ENCODE assay signal across 20 mouse cellular contexts in the genomic region with DNA sequence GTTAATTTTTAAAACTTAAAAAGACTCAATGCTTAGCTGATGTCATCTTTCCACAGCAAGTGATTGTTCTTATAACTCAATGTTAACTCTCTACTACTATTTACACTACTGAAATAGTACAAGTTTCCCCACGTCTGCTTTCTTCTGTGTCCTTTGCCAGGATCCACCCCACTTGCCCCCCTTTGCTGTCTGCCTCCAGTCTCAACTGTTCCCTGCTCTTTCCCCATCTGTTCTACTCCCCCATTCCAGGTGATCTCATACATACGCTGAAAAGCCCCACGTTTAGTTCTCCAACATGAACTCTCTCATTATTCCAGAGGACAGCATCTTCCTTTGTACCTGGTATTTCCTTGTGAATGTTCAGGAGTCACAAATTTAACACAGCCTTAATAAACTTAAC.
DNase-seq lines count a peak whose midpoint lies in the region; ATAC-seq and TF ChIP-seq lines count a peak whose summit lies in the region.
"Had no signal": no experiment of that assay in that cellular context is flagged by ENCODE, and none has a peak within 500 bp of the region (broad histone marks: within the 10 kb centered on the region; RNA-seq: fewer than 3 reads in every experiment).

No protein-coding gene starts in this region.

- ATAC-seq in cerebellum, adult (ENCODE audit: insufficient number of reproducible peaks, low FRiP score, low TSS enrichment): peak; percentile 68; the same call in 1 of the 2 replicates
- ATAC-seq: forebrain, embryonic 13.5 days; liver, postnatal 0 days had no signal

- no peak for DNase-seq in cerebellum, postnatal 4 days (ENCODE audit: low spot score in 2 of 2)
- peak; percentile 5 for DNase-seq in left cerebral cortex, postnatal 4 days
- no peak for DNase-seq in left cerebral cortex, adult 2 months (ENCODE audit: extremely low spot score in 1 of 2, low spot score in 2 of 2)
- DNase-seq in cerebellum, adult 9-10 months: peak; percentile 72
- DNase-seq in telencephalon, adult 2 months (ENCODE audit: low read depth, low spot score): peak; percentile 63
- DNase-seq in spleen, postnatal 10 days (ENCODE audit: low spot score in 2 of 2): no peak
- DNase-seq in embryo, embryonic 10 days (ENCODE audit: low spot score): no peak
- DNase-seq: adrenal gland, adult 8-10 months; gastrocnemius, postnatal 36 days; kidney, adult 11 months; liver, postnatal 0 days; lung, postnatal 10 days; midbrain, embryonic 14.5 days; thymus, postnatal 14 days had no signal

- H3K4me3 ChIP-seq in left cerebral cortex, adult 2 months: no peak overlapping the region
- H3K4me3 ChIP-seq: embryonic facial prominence, embryonic 10.5 days; forebrain, embryonic 13.5 days; hindbrain, embryonic 10.5 days; limb, embryonic 10.5 days; neural tube, embryonic 13.5 days had no signal

- intact Hi-C loops in left cerebral cortex, postnatal 4 days (cut with DNase I): no loop called here
- intact Hi-C loops in left cerebral cortex, adult 2 months (cut with DNase I): no loop called here

- no peak overlapping the region; the same call in 1 of the 2 replicates for H3K27ac ChIP-seq in left cerebral cortex, adult 2 months
- H3K27ac ChIP-seq: embryonic facial prominence, embryonic 10.5 days; forebrain, embryonic 13.5 days; hindbrain, embryonic 10.5 days; limb, embryonic 10.5 days; neural tube, embryonic 13.5 days had no signal

- no peak for TF ChIP-seq CTCF in left cerebral cortex, adult 2 months (IDR thresholded peaks at IDR 0.05)

Comparison
In these comparisons a context has a peak if more than half of its experiments do, and no peak if none do; other contexts are left out.
1. DNase-seq: peak in left cerebral cortex, postnatal 4 days (single experiment), cerebellum, adult 9-10 months (single experiment) and telencephalon, adult 2 months (single experiment); none in cerebellum, postnatal 4 days (0 of 2), left cerebral cortex, adult 2 months (0 of 2), spleen, postnatal 10 days (0 of 2) and embryo, embryonic 10 days (single experiment).